In the genomic region with DNA sequence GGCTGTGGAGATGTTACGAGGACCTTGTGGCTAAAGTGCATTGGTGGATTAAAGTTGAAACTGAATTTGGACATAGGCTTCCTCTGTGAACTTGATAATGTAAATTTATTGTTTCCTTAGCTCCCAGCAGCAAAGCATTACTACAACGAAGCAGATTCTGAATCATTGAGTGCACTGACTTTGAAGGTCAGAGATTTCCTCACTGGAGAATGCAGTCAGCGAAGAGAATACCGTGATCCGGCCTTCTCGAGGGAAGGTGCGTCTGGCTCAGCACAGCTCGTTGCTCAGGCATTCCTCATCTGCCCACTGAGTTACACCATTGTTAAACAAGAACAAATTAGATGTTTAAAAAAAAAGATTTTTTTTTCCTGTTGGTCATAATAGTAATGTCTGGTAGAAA, we compare ENCODE assay signal across 17 mouse cellular contexts. TPM values are rescaled to one million over a fixed set of nuclear protein-coding genes. Genes with fewer than 3 reads are reported as not detected.
A peak's percentile ranks its signal among the peaks of the same experiment; 100 is the strongest.
DNase-seq lines count a peak whose midpoint lies in the region.
"Had no signal": no experiment of that assay in that cellular context is flagged by ENCODE, and none has a peak within 500 bp of the region (broad histone marks: within the 10 kb centered on the region; RNA-seq: fewer than 3 reads in every experiment).

No protein-coding gene starts in this region.

- peak; percentile 63 for DNase-seq in adrenal gland, adult 2 months
- no peak for DNase-seq in adrenal gland, postnatal 4 days (ENCODE audit: low spot score in 2 of 2)
- peak; percentile 47 for DNase-seq in adrenal gland, adult 8-10 months
- DNase-seq in adrenal gland, postnatal 14 days, result peak; percentile 40
- DNase-seq in cerebellum, postnatal 25 days, result no peak
- no peak for DNase-seq in urinary bladder, adult 18-20 months (ENCODE audit: low spot score in 2 of 2)
- DNase-seq: B cell, adult 2 months; cerebellum, adult 2 months; cerebellum, adult 9-11 months; cerebellum, postnatal 36 days; embryo, embryonic 11 days; gastrocnemius, postnatal 25 days; heart, postnatal 14 days; kidney, adult 2 months had no signal

RNA-seq across cellular contexts. Expression of gene Peli2, which starts 58.4 kb away (rescaled TPM):
- 10 to 100 TPM; 26.6 to 30.2 TPM for total RNA-seq in adrenal gland, adult 2 months (2021)
- 7.5 and 8.1 TPM in 2 replicates for polyA plus RNA-seq in adrenal gland, adult 2 months (2012; rRNA removed)
- total RNA-seq in adrenal gland, postnatal 4 days (2021), result 10 to 100 TPM; 22.9 to 25.1 TPM
- total RNA-seq in adrenal gland, adult 8-10 months (2022), result 10 to 100 TPM; 20.4 to 37.6 (median 28.8) TPM
- 25.8 and 33.5 TPM in 2 replicates for total RNA-seq in adrenal gland, postnatal 14 days (2021)
- total RNA-seq: CH12.LX had no signal
- polyA plus RNA-seq: erythroblast, embryonic 14.5 days; G1E had no signal

Comparison
In these comparisons a context has a peak if more than half of its experiments do, and no peak if none do; other contexts are left out.
1. DNase-seq: peak in adrenal gland, adult 2 months (single experiment), adrenal gland, adult 8-10 months (single experiment) and adrenal gland, postnatal 14 days (single experiment); none in adrenal gland, postnatal 4 days (0 of 2), cerebellum, postnatal 25 days (0 of 2) and urinary bladder, adult 18-20 months (0 of 2).